Comparison of ENCODE assay signal across 10 mouse cellular contexts in genomic region chr19:6503926-6504655, GRCm38 (mm10). TPM values are rescaled to one million over a fixed set of nuclear protein-coding genes. Genes with fewer than 3 reads are reported as not detected.
A peak's percentile ranks its signal among the peaks of the same experiment; 100 is the strongest.
DNase-seq lines count a peak whose midpoint lies in the region; ATAC-seq and TF ChIP-seq lines count a peak whose summit lies in the region.
"Had no signal": no experiment of that assay in that cellular context is flagged by ENCODE, and none has a peak within 500 bp of the region (broad histone marks: within the 10 kb centered on the region; RNA-seq: fewer than 3 reads in every experiment).

No protein-coding gene starts in this region.

- DNase-seq in kidney, postnatal 4 days, result peak; percentile 44 to 57
- no peak for DNase-seq in kidney, adult 18-20 months
- peak; percentile 64 for DNase-seq in adipocyte (ENCODE audit: low spot score)
- no peak for DNase-seq in heart, adult 11 months
- DNase-seq: liver, embryonic 13.5 days had no signal

- no peak for TF ChIP-seq CTCF in cortical plate, adult 2 months (IDR thresholded peaks at IDR 0.05; ENCODE audit: extremely low read depth, insufficient read depth, low read length)

- H3K4me3 ChIP-seq in cortical plate, adult 2 months (ENCODE audit: insufficient read depth, low read length), result peak overlapping the region; percentile 84; the same call in 1 of the 2 replicates
- no peak overlapping the region for H3K4me3 ChIP-seq in midbrain, embryonic 16.5 days (ENCODE audit: low read depth, low read length)
- H3K4me3 ChIP-seq: liver, embryonic 13.5 days had no signal

- H3K4me2 ChIP-seq in midbrain, embryonic 16.5 days (ENCODE audit: low read length), result peak overlapping the region; percentile 91; the same call in 1 of the 2 replicates
- H3K4me2 ChIP-seq: liver, embryonic 13.5 days had no signal

- H3K36me3 ChIP-seq in midbrain, embryonic 16.5 days (ENCODE audit: control insufficient read depth, insufficient read depth, low read length), result peaks cover 23% of the 10 kb centered on the region; the same call in 1 of the 2 replicates
- H3K36me3 ChIP-seq: liver, embryonic 13.5 days had no signal

- H3K9ac ChIP-seq in midbrain, embryonic 16.5 days (ENCODE audit: low read depth, low read length), result peak overlapping the region; percentile 66
- H3K9ac ChIP-seq: liver, embryonic 13.5 days had no signal

- H3K27me3 ChIP-seq in midbrain, embryonic 16.5 days (ENCODE audit: control insufficient read depth, insufficient read depth, low read depth, low read length), result no peaks in the 10 kb centered on the region

- 42% methylated on average over 15 of the region's 16 CpGs for WGBS in midbrain, embryonic 16.5 days

- no peak for ATAC-seq in midbrain, embryonic 16.5 days
- no peak for ATAC-seq in inflammation-experienced regulatory T-cells, adult 6 months
- no peak for ATAC-seq in erythroid progenitor cell, adult 5-6 weeks (replicated peaks; ENCODE audit: low FRiP score, poor library complexity, severe bottlenecking)

- TF ChIP-seq POLR2A in cortical plate, adult 2 months (IDR thresholded peaks at IDR 0.05; ENCODE audit: extremely low read depth, insufficient read depth, low read length), result no peak

- H3K9me3 ChIP-seq in midbrain, embryonic 16.5 days (replicated peaks; ENCODE audit: control insufficient read depth, low read length, poor library complexity, severe bottlenecking), result no peaks in the 10 kb centered on the region
- H3K9me3 ChIP-seq: liver, embryonic 13.5 days had no signal

- H3K27ac ChIP-seq in cortical plate, adult 2 months (ENCODE audit: insufficient read depth, low read length), result peak overlapping the region; percentile 43; the same call in 1 of the 2 replicates
- H3K27ac ChIP-seq in midbrain, embryonic 16.5 days (ENCODE audit: low read length), result peak overlapping the region; percentile 85
- H3K27ac ChIP-seq: liver, embryonic 13.5 days had no signal

- H3K4me1 ChIP-seq in cortical plate, adult 2 months (ENCODE audit: control insufficient read depth, insufficient read depth, low read length), result peaks cover 21% of the 10 kb centered on the region
- peaks cover 47% of the 10 kb centered on the region for H3K4me1 ChIP-seq in midbrain, embryonic 16.5 days (ENCODE audit: control insufficient read depth, insufficient read depth, low read length)

RNA-seq across cellular contexts. Expression of gene Slc22a12, which starts 38.7 kb away (rescaled TPM):
- polyA plus RNA-seq in cortical plate, adult 2 months (2012; rRNA removed), result 0.15 and 0.38 TPM in 2 replicates
- polyA plus RNA-seq in midbrain, embryonic 16.5 days (2015; fragmentation: Nextera tagmentation; extraction: Ambion mirVana), result 0.11 TPM in 1 of 2 replicates, not detected in the other
- not detected for polyA plus RNA-seq in inflammation-experienced regulatory T-cells, adult 6 months (2017; shearing (Covaris generic))
- total RNA-seq in erythroid progenitor cell, adult 5-6 weeks (2015; ENCODE audit: low replicate concordance), result not detected in 2 replicates
- total RNA-seq in erythroid progenitor cell, adult 5-6 weeks (2017; ENCODE audit: low replicate concordance), result not detected in 2 replicates
- polyA plus RNA-seq: liver, embryonic 13.5 days; stomach, embryonic 16.5 days had no signal

Comparison
In these comparisons a context has a peak if more than half of its experiments do, and no peak if none do; other contexts are left out.
1. DNase-seq: peak in kidney, postnatal 4 days (2 of 2) and adipocyte (single experiment); none in kidney, adult 18-20 months (single experiment) and heart, adult 11 months (single experiment).